Mouse (Mus musculus): ENCODE measurements around the gene Btbd6.
A peak's percentile ranks its signal among the peaks of the same experiment; 100 is the strongest.

Gene Btbd6

DNA sequence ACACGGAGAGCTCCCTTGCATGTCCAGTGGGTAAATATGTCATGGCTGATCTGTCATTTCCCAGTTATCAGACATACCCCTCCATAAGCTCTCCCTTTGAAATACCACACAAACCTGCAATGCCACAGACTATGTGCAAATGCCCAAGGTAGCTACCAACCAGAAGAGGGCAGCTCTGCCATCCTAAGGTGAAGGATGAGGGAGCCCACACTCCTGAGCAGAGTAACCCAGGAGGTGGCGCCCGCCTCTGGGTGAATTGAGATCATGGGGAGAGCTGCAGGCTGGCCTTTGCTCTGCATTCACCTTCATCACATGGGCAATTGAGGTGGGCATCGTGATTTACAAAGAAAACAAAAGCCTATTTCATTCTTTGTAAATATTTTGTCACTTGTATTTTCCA, 28.7 kb downstream of the Btbd6 start:
- DNase-seq (ENCODE audit: low spot score) = peak; percentile 43

DNA sequence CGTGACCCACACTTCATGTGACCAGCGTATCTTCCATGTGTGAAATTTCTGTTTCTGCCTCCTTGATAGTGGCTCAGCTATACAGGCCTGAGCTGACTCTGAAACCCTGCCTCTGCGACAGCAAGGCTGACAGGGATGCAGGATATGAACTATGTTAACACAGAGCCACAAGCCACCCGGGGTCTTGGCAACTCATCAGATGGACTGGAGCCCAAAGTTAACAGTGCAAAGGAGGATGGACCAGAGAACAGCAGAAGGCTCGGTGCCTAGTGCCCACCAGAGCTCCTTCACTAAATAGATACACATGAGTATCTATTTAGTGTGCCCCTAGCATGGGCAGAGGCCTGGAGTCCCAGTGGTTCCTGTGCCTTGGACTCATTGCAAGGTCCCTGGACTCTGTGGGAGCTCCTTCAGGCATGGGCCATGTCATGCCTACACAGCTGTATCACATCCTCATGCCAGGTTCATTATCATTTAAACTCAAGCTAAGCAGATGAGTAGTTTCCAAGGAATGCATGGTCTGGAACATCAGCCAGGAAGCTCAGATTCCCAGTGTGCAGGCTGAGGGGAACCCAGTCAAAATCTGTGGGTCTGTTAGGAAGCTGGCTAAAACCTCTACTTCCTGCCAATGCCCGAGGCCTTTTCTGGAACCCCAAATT, 35.5 kb downstream of the Btbd6 start:
- no peak for DNase-seq (ENCODE audit: low spot score)

DNA sequence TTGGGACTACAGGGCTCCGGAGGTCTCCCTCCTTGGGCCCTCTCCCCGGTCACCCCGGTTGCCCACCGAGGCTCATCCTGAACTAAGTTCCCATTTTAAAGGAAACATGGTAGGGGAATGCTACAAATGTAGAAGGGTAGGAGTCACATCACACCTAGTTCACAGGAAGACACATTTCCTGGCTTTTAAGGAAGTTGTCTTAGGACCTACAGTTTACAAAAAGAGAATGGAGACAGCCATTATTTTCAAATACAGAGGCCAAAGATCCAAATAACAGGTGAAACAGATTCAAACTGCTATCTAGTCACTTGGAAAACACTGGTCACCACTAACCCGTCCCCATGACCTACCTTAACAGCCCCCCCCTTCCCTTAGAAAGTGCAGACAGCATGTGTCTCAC, 36.2 kb downstream of the Btbd6 start:
- DNase-seq (ENCODE audit: low spot score) = no peak

DNA sequence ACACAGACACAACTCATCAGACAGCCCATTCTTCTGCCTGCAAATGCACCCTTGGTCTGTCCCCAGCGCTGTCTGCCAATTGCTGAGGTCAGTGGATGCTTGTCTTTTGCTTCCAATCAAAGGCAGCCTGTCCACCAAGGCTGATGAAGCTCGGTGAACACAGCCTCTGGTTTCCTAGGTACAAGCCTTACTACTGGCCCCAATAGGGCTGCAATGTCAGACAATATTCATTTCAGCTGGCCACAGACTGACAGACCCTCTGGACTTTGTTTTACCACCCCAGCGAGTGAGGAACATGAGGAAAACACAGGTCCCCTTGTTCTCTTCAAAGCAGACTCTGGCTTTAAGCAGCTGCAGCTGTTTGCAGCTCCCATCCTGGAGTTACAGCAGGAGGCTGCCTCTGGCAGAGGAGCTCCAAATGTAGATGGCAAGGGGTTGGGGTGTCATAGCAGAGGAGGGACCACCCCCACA, 36.8 kb downstream of the Btbd6 start:
- DNase-seq (ENCODE audit: low spot score) = no peak

DNA sequence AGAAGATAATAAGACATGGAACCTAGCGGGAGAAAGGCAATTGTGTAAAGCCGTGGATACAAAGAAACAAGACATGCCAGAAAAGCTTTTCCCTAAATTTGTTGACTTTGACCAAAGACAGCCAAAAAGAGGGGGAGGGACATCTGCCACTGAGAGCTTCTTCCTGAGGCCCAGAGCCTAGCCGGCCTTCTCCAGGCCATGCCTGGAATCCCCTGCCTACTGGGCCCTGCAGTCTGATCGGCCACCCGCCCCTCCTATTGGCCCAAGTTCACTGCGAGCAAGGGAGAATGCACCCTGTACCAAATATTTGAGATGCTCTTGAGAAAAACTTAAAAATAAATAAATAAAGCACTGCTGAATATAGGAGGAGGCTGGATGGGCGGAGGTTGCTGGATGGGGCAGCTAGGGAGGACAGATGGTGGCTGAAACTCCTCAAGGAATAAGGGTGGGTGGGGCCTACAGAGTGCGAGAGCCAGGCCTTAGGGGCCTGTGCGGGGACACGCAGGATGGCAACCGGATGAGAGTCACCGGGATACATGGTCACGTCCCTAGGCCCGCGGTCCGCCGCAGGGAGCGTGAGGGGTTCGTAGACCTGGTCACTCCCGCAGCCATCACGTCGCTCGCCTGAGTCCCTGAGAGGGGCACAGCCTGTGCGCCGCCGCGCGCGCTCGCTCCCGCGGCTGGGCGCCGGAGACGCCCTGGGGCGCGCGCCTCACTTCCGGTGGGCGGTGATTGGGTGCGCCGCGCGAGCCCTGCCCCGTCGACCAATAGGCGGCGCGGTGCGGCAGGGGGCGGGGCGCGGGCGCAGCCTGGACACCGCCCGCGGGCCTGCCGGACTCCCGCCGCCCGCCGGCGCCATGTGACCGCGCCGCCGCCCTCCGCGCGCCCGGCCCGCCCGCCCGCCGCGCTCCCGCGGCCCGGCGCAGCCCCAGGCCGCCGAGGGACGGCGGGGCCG, 37.6 kb downstream of the Btbd6 start, which contains the start of gene Pacs2:
Gene Pacs2, plus strand, starts transcription at position 905 of the 955 bp plus-strand sequence.
- peak; percentile 85 for DNase-seq (ENCODE audit: low spot score)

DNA sequence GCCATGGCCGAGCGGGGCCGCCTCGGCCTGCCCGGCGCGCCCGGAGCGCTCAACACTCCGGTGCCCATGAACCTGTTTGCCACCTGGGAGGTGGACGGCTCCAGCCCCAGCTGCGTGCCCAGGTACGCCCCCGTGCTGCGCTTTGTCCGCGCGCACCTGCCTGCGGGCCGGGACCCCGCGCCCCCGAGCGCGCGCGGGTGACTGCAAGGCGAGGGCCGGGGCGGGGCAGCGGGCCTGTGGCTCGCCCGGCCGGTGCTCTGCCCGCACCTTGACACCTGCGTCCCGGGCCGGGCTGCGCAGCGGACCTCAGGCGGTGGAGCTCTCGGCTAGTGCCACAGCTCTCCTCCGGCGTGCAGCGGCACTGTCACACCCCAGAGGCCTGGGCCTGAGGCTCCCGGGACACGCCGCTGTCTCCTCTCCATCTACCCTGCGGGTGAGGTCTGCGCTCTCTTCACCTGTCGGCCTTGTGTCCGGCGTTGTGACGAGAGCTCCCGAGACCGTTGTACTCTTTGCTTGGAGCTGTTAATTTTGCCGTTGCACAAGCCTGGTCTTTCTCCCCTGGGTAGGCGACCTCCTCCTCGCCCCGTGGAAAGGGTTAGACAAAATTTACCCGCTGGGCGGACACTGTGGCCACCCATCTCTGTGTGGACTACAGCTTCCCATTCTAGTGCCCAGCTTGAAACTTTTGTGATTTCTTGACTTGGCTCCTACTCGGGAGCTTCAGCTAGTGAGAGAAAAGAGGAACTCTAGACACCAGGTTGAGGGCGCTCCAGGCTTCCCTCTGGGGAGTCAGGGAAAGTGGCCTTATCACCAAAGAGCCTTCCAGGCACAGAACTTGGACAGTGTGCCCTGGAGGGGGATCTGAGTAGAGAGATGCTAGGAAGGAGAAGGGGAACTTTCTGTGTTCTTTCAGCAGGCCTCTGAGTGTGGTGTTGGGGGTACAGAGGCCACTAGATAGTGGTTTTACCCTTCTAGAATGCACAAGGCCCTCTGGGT, 38.6 kb downstream of the Btbd6 start:
- no peak for DNase-seq (ENCODE audit: low spot score)

DNA sequence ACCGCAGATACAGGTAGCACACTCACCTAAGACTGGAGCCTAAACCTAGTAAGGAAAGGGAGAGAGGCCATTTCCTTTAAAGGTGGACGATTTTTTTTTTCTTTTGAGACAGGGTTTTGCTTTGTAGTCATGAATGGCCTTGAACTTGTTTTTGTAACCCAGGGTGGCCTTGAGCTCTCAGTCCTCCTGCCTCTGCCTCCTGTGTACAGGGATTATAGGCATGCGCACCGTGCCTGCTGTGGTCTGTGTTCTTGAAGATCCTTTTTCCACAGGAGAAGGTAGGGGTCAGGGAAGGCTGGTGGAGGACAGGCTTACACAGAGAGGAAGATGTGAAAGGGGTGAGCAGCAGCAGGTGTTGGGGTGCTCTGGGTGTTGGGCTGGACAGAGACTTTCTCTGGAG, 39.7 kb downstream of the Btbd6 start:
- DNase-seq (ENCODE audit: low spot score) = no peak

DNA sequence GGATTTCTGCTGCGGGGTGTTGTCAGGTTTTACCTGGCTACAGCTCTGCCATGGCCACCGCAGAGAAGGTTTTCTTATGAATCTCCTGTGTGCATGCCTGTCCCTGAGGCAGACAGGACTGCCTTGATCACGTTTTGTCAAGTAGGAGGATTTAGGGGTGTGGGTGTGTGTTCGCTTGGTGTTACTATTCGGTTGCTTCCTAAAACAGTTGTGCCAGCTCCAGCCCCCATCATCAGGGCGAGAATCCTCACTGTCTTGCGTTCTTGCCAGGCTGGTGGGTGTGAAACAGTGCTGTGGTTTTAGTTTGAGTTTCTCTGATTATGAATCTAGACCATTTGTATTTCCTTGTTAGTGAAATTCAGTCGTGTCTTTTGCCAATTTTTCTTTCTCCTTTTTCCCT, 40.7 kb downstream of the Btbd6 start:
- no peak for DNase-seq (ENCODE audit: low spot score)

DNA sequence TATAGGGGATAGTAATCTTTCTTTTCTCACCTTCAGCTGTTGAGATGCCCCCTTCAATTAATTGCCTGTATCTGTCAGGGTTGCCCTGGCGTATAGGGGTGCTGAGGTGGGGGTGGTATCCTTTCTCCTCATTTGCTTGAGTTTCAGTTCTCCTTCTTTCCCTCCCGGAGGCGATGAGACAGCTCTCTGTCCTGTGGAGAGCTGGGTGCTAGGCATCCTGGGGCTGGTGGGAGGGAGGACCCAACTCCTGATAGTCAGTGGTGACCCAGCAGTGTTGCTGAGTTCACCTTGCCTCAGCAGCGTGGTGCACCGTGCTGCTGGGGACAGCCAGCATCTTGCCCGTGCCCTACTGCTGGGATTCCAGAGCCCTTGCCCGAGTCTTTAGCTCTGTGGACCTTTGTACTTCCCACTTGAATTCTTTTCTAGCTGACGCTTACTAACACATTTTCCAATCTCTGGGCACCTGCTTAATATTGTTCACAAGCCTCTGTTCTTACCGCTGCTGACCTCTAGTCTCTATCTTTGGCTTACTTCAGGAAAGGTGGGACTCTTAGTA, 41.2 kb downstream of the Btbd6 start:
- no peak for DNase-seq (ENCODE audit: low spot score)

DNA sequence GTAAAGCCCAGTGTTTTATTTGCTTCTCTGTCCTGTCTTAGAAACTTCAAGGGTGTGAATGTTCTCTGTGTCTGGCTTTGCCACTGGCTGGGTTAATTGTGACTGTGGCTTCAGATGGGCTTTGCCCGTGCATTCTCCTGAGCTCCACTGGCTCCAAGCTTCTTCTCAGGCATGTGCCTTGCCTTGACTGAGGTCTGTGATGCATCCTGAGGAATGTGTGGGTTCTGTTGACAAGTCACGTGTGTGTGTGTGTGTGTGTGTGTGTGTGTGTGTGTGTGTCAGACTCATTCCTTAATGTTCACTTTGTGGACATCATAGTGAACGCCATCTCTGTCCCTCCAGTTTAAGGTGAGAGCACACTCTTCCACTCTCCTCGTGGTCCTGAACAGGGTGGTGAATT, 42.5 kb downstream of the Btbd6 start:
- no peak for DNase-seq (ENCODE audit: low spot score)

DNA sequence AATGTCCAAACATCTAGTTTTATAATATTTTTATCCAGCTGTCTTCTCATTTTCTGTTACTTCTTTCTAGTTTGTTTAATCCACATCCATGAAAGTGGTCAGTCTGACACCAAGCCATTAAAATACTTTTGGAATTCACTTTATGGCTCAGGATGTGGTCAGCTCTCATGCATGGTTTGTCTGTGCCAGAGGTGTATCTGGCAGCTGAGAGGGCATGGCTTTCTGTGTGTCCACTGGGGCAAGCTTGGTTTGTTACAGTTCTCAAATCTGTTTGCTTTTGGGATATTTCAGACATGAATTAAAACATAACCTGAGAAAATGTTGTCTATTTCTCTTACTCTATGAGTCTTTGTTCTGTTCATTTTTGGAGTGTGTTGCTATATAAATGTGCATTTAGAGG, 45.2 kb downstream of the Btbd6 start:
- DNase-seq (ENCODE audit: low spot score) = no peak

DNA sequence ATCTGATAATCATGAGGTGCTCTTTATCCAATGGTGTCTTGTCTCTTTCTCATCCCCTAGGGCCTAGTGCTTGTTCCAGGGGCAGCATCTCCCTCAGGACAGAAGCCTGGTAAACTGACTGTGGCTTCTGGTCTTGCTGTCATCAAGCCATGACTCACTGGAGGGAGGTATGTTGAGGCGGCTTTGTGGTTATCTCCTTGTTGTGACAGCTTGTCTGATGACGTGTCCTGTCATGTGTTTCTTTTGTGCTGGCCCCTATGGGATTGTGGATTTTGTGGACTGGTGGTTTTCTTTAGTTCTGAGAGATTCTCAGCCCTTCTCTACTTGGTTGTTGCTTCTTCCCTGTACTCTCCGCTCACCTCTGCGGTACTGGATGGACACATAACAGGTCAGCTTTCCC, 46.8 kb downstream of the Btbd6 start:
- DNase-seq (ENCODE audit: low spot score) = no peak

DNA sequence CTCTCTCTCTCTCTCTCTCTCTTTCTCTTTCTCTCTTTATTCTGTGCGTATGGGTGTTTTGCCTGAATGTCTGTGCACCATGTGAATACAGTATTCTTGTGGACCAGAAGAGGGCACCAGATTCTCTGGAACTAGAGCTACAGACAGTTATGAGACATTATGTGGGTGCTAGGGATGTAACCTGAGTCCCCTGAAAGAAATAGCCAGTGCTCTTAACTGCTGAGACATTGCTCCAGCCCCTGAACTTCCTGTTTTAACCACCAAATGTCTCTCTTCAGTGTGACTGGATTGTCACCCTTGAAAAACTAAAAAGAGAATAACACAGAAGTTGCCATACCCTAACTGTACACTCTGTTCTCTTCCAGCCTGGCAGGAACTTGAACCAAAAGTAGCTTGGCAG, 50.3 kb downstream of the Btbd6 start:
- DNase-seq (ENCODE audit: low spot score) = no peak

DNA sequence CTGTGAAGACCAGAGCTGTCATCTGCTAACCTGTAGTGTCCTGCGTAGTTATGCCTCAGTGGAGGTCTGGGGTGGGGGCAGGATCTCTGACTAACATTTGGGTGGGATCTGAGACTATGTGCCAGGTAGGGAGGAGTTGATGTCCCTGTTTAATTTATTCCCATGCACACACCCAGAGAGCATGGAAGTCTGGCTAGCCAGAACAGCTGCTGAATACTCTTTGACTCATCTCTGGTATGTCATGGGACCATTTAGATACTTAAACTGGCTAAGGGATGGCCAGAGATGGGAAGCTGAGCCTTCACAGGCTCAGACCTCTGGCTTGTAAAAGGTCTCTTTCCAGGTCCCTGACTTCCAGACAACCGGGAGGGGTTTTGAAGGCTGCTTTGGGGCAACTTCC, 51.2 kb downstream of the Btbd6 start:
- DNase-seq (ENCODE audit: low spot score) = no peak

DNA sequence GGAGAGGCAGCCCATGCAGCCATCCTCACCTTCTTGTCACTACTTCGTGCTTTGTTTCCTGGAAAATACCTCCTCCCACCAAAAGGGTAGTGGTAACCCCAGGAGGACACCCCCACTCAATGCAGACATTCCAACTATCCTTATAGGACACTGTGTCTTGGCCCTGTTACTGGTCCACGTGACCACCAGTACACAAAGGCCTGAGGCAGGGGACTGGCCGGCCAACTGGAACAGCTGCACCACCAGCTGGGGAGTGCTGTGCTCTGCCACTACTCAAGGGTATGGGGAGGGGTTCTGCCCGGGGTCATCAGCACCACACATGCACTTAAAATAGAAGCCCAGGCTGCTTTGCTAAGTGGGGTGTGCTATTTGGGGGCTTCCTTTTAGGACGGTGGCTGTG, 51.8 kb downstream of the Btbd6 start:
- DNase-seq (ENCODE audit: low spot score) = no peak
